Mouse (Mus musculus): Measurements from ENCODE around the gene Cdk6. TPM values are rescaled to one million over a fixed set of nuclear protein-coding genes. Genes with fewer than 3 reads are reported as not detected.

Cdk6 gene
- total and polyA plus RNA-seq, 3 experiments, result 79.0 to 318 (median 197) TPM

GRCm38 (mm10) chr5:3341931-3342770 is 866 bp downstream of the Cdk6 start (continued):
- TF ChIP-seq SMC3 (IDR thresholded peaks at IDR 0.05; ENCODE audit: low read depth, low read length) (no peak), UBTF (IDR thresholded peaks at IDR 0.05; ENCODE audit: borderline replicate concordance, insufficient read depth, low read depth, low read length) (no peak), EP300 (IDR thresholded peaks at IDR 0.05; ENCODE audit: low read depth in 1 of 2, low read length in 2 of 2) (no peak; a peak in 1 of 4 replicates), POLR2AphosphoS2 (IDR thresholded peaks at IDR 0.05; ENCODE audit: low read length) (no peak), TBP (IDR thresholded peaks at IDR 0.05; ENCODE audit: low read depth, low read length) (peak; percentile 1; the same call in 1 of the 2 replicates), NELFE (IDR thresholded peaks at IDR 0.05; ENCODE audit: low read depth, low read length) (no peak; the same call in 1 of the 2 replicates), CTCF (IDR thresholded peaks at IDR 0.05 in 2 of 3, conservative IDR thresholded peaks at IDR 0.05 in 1 of 3; ENCODE audit: control insufficient read depth in 1 of 3, insufficient read depth in 1 of 3, low read depth in 2 of 3, low read length in 3 of 3, poor library complexity in 1 of 3, severe bottlenecking in 1 of 3) (no peak), NRF1 (IDR thresholded peaks at IDR 0.05; ENCODE audit: insufficient read depth, low read depth, low read length, poor library complexity, severe bottlenecking) (peak; percentile 72), MEF2A (IDR thresholded peaks at IDR 0.05; ENCODE audit: extremely low read depth, insufficient replicate concordance, low read depth, low read length, poor library complexity, severe bottlenecking) (no peak), CHD1 (IDR thresholded peaks at IDR 0.05; ENCODE audit: low read depth, low read length) (0 out of 2 replicates have a peak, but pooled peaks have one; percentile 55), ZC3H11A (IDR thresholded peaks at IDR 0.05; ENCODE audit: low read depth, low read length) (no peak), TAL1 (IDR thresholded peaks at IDR 0.05; ENCODE audit: low read length) (no peak), MAZ (IDR thresholded peaks at IDR 0.05; ENCODE audit: low read depth, low read length) (no peak)

- Histone ChIP-seq H3K9ac (ENCODE audit: control insufficient read depth, low read depth, low read length, poor library complexity, severe bottlenecking) (peak overlapping the region; percentile 98), H3K4me1 (ENCODE audit: control insufficient read depth in 1 of 2, insufficient read depth in 2 of 2, low read length in 2 of 2) (peaks cover 0 to 6% of the 10 kb centered on the region in 2 experiments; a peak in 2 of 4 replicates), H3K4me3 (ENCODE audit: control insufficient read depth in 1 of 2, insufficient read depth in 1 of 2, low read depth in 2 of 2, low read length in 2 of 2) (peak overlapping the region; percentile 74 to 98), H3K79me2 (ENCODE audit: control insufficient read depth, insufficient read depth, low read length, poor library complexity) (peaks cover 70% of the 10 kb centered on the region), H3K9me3 (replicated peaks; ENCODE audit: insufficient read depth, low read length) (no peaks in the 10 kb centered on the region), H3K27me3 (ENCODE audit: control insufficient read depth in 1 of 2, insufficient read depth in 2 of 2, low read length in 2 of 2) (no peaks in the 10 kb centered on the region), H3K36me3 (ENCODE audit: control insufficient read depth in 1 of 2, insufficient read depth in 2 of 2, low read length in 2 of 2) (peaks cover 16 to 23% of the 10 kb centered on the region in 2 experiments), H3K27ac (ENCODE audit: control insufficient read depth, low read depth, low read length) (peak overlapping the region; percentile 95)
- DNase-seq (ENCODE audit: low read depth, low spot score), result peak; percentile 76
- peak; percentile 63 for TF ChIP-seq MAX (IDR thresholded peaks at IDR 0.05; ENCODE audit: low read length)
- no peak for TF ChIP-seq ZKSCAN1 (IDR thresholded peaks at IDR 0.05; ENCODE audit: low read depth, low read length)
- TF ChIP-seq RCOR1 (IDR thresholded peaks at IDR 0.05; ENCODE audit: low read depth, low read length), result no peak
- TF ChIP-seq MXI1 (IDR thresholded peaks at IDR 0.05; ENCODE audit: low read depth, low read length), result no peak; the same call in 1 of the 2 replicates
- no peak for TF ChIP-seq MYB (IDR thresholded peaks at IDR 0.05; ENCODE audit: low read depth, low read length)
- TF ChIP-seq TCF12 (IDR thresholded peaks at IDR 0.05; ENCODE audit: low read depth, low read length), result 0 out of 2 replicates have a peak, but pooled peaks have one; percentile 28
- no peak for TF ChIP-seq RAD21 (IDR thresholded peaks at IDR 0.05; ENCODE audit: low read depth, low read length)
- TF ChIP-seq POLR2A (IDR thresholded peaks at IDR 0.05; ENCODE audit: control insufficient read depth in 1 of 2, insufficient read depth in 1 of 2, low read depth in 1 of 2, low read length in 2 of 2, poor library complexity in 1 of 2), result peak in 1 of 2 experiments; percentile 59; a peak in 1 of 4 replicates
- no peak; the same call in 1 of the 2 replicates for TF ChIP-seq SIN3A (IDR thresholded peaks at IDR 0.05; ENCODE audit: low read length)
- no peak for TF ChIP-seq CHD2 (IDR thresholded peaks at IDR 0.05; ENCODE audit: low read length)
- peak; percentile 12; the same call in 1 of the 2 replicates for TF ChIP-seq NELFE (IDR thresholded peaks at IDR 0.05; ENCODE audit: low read depth, low read length)
- no peak for TF ChIP-seq ELF1 (IDR thresholded peaks at IDR 0.05; ENCODE audit: low read depth, low read length)
- TF ChIP-seq USF2 (IDR thresholded peaks at IDR 0.05; ENCODE audit: borderline replicate concordance in 1 of 2, insufficient read depth in 1 of 2, low read depth in 1 of 2, low read length in 2 of 2), result no peak
- no peak for TF ChIP-seq TAL1 (IDR thresholded peaks at IDR 0.05; ENCODE audit: low read length)
- TF ChIP-seq ZNF384 (IDR thresholded peaks at IDR 0.05; ENCODE audit: low read depth, low read length), result no peak
- TF ChIP-seq HCFC1 (IDR thresholded peaks at IDR 0.05; ENCODE audit: low read depth, low read length), result no peak
- no peak; the same call in 1 of the 2 replicates for TF ChIP-seq POLR2AphosphoS2 (IDR thresholded peaks at IDR 0.05; ENCODE audit: low read length)
- peak; percentile 73; the same call in 1 of the 2 replicates for TF ChIP-seq MYC (IDR thresholded peaks at IDR 0.05; ENCODE audit: low read depth, low read length)
- TF ChIP-seq CTCF (IDR thresholded peaks at IDR 0.05 in 2 of 3, conservative IDR thresholded peaks at IDR 0.05 in 1 of 3; ENCODE audit: control insufficient read depth in 1 of 3, insufficient read depth in 1 of 3, low read depth in 2 of 3, low read length in 3 of 3, poor library complexity in 1 of 3, severe bottlenecking in 1 of 3), result peak in 1 of 3 experiments; percentile 23; a peak in 2 of 6 replicates
- no peak for TF ChIP-seq TBP (IDR thresholded peaks at IDR 0.05; ENCODE audit: low read depth, low read length)
- TF ChIP-seq CHD1 (IDR thresholded peaks at IDR 0.05; ENCODE audit: low read depth, low read length), result no peak; the same call in 1 of the 2 replicates
- no peak for TF ChIP-seq KAT2A (conservative IDR thresholded peaks at IDR 0.05; ENCODE audit: low read depth, low read length)
Observed at GRCm38 (mm10) chr5:3342771-3343565, 1.7 kb downstream of the Cdk6 start.
